Mouse (Mus musculus) CD4-positive, CD25-positive, alpha-beta regulatory T cell, adult 4 months (primary cell): Measurements from ENCODE around the gene Fxyd6. TPM values are rescaled to one million over a fixed set of nuclear protein-coding genes. Genes with fewer than 3 reads are reported as not detected.

ENCODE experiments used
- ATAC-seq: one replicate; pipeline ENCODE4 v1.8.0; 2017
- polyA plus RNA-seq, 2 experiments: library from polyadenylated mRNA; unstranded; fragments of 100-300 nt; shearing (Covaris generic); gene quantifications; one replicate each; pipeline ENCODE4 v1.2.1; 2017

The Fxyd6 gene
- polyA plus RNA-seq, 2 experiments from 2014 or later = not detected

GRCm38 (mm10) chr9:45376883-45377282, 6.9 kb downstream of the Fxyd6 start:
- no peak for ATAC-seq

- ATAC-seq = no peak
Observed at GRCm38 (mm10) chr9:45380411-45381251, 10.6 kb downstream of the Fxyd6 start.

GRCm38 (mm10) chr9:45382336-45382735, 12.4 kb downstream of the Fxyd6 start:
- no peak for ATAC-seq

GRCm38 (mm10) chr9:45382834-45383233, 12.8 kb downstream of the Fxyd6 start:
- ATAC-seq = no peak

GRCm38 (mm10) chr9:45383883-45384282, 13.9 kb downstream of the Fxyd6 start:
- no peak for ATAC-seq

GRCm38 (mm10) chr9:45386698-45387097, 16.7 kb downstream of the Fxyd6 start:
- ATAC-seq = no peak

GRCm38 (mm10) chr9:45388385-45388994, 18.5 kb downstream of the Fxyd6 start:
- peak; percentile 69 for ATAC-seq

GRCm38 (mm10) chr9:45389596-45389995, 19.6 kb downstream of the Fxyd6 start:
- no peak for ATAC-seq

GRCm38 (mm10) chr9:45391299-45391698, 21.3 kb downstream of the Fxyd6 start:
- no peak for ATAC-seq

- ATAC-seq = no peak
Observed at GRCm38 (mm10) chr9:45395218-45395617, 25.2 kb downstream of the Fxyd6 start.

GRCm38 (mm10) chr9:45395796-45396195, 25.8 kb downstream of the Fxyd6 start:
- ATAC-seq = no peak

GRCm38 (mm10) chr9:45398336-45398735, 28.4 kb downstream of the Fxyd6 start:
- no peak for ATAC-seq

GRCm38 (mm10) chr9:45399434-45399833, 29.4 kb downstream of the Fxyd6 start, which contains the start of gene Fxyd2:
TSS of gene Fxyd2 (plus strand) at chr9:45399669.
- no peak for ATAC-seq

GRCm38 (mm10) chr9:45401851-45402250, 31.9 kb downstream of the Fxyd6 start:
- no peak for ATAC-seq

GRCm38 (mm10) chr9:45402957-45403356, 33.0 kb downstream of the Fxyd6 start:
- ATAC-seq = no peak

GRCm38 (mm10) chr9:45405694-45406093, 35.7 kb downstream of the Fxyd6 start:
- no peak for ATAC-seq

- no peak for ATAC-seq
Observed at GRCm38 (mm10) chr9:45406808-45407207, 36.8 kb downstream of the Fxyd6 start.

GRCm38 (mm10) chr9:45407706-45408675, 38.0 kb downstream of the Fxyd6 start:
- ATAC-seq = no peak

- ATAC-seq = no peak
Observed at GRCm38 (mm10) chr9:45410193-45410592, 40.2 kb downstream of the Fxyd6 start.

GRCm38 (mm10) chr9:45410614-45411013, 40.6 kb downstream of the Fxyd6 start:
- ATAC-seq = no peak

GRCm38 (mm10) chr9:45411111-45411510, 41.1 kb downstream of the Fxyd6 start:
- ATAC-seq = no peak

GRCm38 (mm10) chr9:45411803-45412202, 41.8 kb downstream of the Fxyd6 start:
- peak; percentile 78 for ATAC-seq

GRCm38 (mm10) chr9:45412287-45412686, 42.3 kb downstream of the Fxyd6 start:
- ATAC-seq = peak; percentile 76
